Comparison of ENCODE assay signal across 8 mouse cellular contexts in the genomic region with DNA sequence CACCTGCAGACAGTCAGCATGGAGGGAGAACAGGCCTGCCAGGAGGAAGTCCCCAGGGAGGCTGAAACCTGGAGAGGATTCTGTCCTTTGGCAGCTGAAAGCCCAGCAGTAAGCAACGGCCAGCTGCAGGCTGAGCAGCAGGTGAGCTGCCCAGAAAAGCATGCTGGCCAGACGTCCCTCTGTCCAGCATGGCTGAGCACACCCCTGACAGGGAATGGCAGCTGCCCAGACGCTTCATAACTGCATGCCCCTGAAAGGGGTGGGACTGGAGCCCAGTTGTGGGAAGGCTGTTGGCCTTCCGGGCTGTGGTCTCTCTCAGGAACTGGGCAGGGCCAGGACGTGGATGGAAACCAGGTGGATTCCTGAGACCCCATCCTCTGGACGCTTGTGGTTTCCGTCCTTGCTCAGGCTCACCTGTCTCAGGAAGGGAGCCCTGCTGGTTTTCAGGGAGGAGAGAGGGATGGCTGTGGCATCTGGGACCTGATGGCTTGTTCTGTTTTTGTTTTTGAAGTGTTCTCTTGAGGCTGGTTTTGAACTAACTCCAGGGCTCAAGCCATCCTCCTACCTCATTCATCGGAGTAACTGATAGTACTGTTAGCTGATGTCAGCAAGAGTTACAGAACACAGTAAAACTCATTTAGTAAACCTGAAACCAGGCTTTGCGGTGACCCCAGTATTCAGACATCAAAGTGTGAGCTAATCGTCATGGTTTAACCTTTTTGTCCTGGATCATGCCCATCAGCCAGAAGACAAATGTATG. TPM values are rescaled to one million over a fixed set of nuclear protein-coding genes. Genes with fewer than 3 reads are reported as not detected.
DNase-seq lines count a peak whose midpoint lies in the region; ATAC-seq and TF ChIP-seq lines count a peak whose summit lies in the region.

Gene Tas1r1 (minus strand): TSS at position 344 of the 760 bp plus-strand sequence.

- 45% methylated on average over 10 of the region's 10 CpGs for WGBS in kidney, embryonic 15.5 days

- no peaks in the 10 kb centered on the region for H3K9me3 ChIP-seq in kidney, embryonic 15.5 days (replicated peaks)
- no peaks in the 10 kb centered on the region for H3K9me3 ChIP-seq in MEL (replicated peaks; ENCODE audit: insufficient read depth, low read length)

- peaks cover 42% of the 10 kb centered on the region for H3K79me2 ChIP-seq in MEL (ENCODE audit: control insufficient read depth, insufficient read depth, low read length, poor library complexity)

- peaks cover 25% of the 10 kb centered on the region for H3K36me3 ChIP-seq in kidney, embryonic 15.5 days
- H3K36me3 ChIP-seq in MEL (ENCODE audit: control insufficient read depth in 1 of 2, insufficient read depth in 2 of 2, low read length in 2 of 2): peaks cover 4 to 8% of the 10 kb centered on the region in 2 experiments

- no peak for TF ChIP-seq POLR2A in MEL (IDR thresholded peaks at IDR 0.05; ENCODE audit: control insufficient read depth in 1 of 2, insufficient read depth in 1 of 2, low read depth in 1 of 2, low read length in 2 of 2, poor library complexity in 1 of 2)

- TF ChIP-seq CTCF in MEL (IDR thresholded peaks at IDR 0.05 in 2 of 3, conservative IDR thresholded peaks at IDR 0.05 in 1 of 3; ENCODE audit: control insufficient read depth in 1 of 3, insufficient read depth in 1 of 3, low read depth in 2 of 3, low read length in 3 of 3, poor library complexity in 1 of 3, severe bottlenecking in 1 of 3): no peak

- TF ChIP-seq EP300 in MEL (IDR thresholded peaks at IDR 0.05; ENCODE audit: low read depth in 1 of 2, low read length in 2 of 2): no peak

- H3K27me3 ChIP-seq in kidney, embryonic 15.5 days: no peaks in the 10 kb centered on the region
- no peaks in the 10 kb centered on the region for H3K27me3 ChIP-seq in MEL (ENCODE audit: control insufficient read depth in 1 of 2, insufficient read depth in 2 of 2, low read length in 2 of 2)

- no peak for ATAC-seq in kidney, embryonic 15.5 days (replicated peaks; ENCODE audit: low FRiP score)
- peak; percentile 57 for ATAC-seq in granulocyte monocyte progenitor cell, adult 5-6 weeks (replicated peaks; ENCODE audit: poor library complexity, severe bottlenecking)
- ATAC-seq in megakaryocyte progenitor cell, adult 5-6 weeks (replicated peaks; ENCODE audit: poor library complexity): peak; percentile 33

- peak within 1 kb of the TSS; percentile 97 for H3K9ac ChIP-seq in kidney, embryonic 15.5 days
- peak within 1 kb of the TSS; percentile 99 for H3K9ac ChIP-seq in MEL (ENCODE audit: control insufficient read depth, low read depth, low read length, poor library complexity, severe bottlenecking)

- peaks cover 40% of the 10 kb centered on the region for H3K4me1 ChIP-seq in kidney, embryonic 15.5 days
- H3K4me1 ChIP-seq in MEL (ENCODE audit: control insufficient read depth in 1 of 2, insufficient read depth in 2 of 2, low read length in 2 of 2): peaks cover 0 to 10% of the 10 kb centered on the region in 2 experiments; a peak in 2 of 4 replicates

- H3K4me2 ChIP-seq in kidney, embryonic 15.5 days: peak within 1 kb of the TSS; percentile 90

- no peak for TF ChIP-seq RAD21 in MEL (IDR thresholded peaks at IDR 0.05; ENCODE audit: low read depth, low read length)

- peak within 1 kb of the TSS; percentile 100 for H3K4me3 ChIP-seq in kidney, embryonic 15.5 days (replicated peaks)
- H3K4me3 ChIP-seq in MEL (ENCODE audit: control insufficient read depth in 1 of 2, insufficient read depth in 1 of 2, low read depth in 2 of 2, low read length in 2 of 2): peak within 1 kb of the TSS; percentile 86 to 95

- H3K27ac ChIP-seq in kidney, embryonic 15.5 days: peak within 1 kb of the TSS; percentile 51
- peak within 1 kb of the TSS; percentile 62 for H3K27ac ChIP-seq in MEL (ENCODE audit: control insufficient read depth, low read depth, low read length)

- DNase-seq in kidney, adult 18-20 months: no peak
- no peak for DNase-seq in MEL (ENCODE audit: low read depth, low spot score)
- DNase-seq in layer of hippocampus, postnatal 10 days (ENCODE audit: low spot score in 2 of 2): no peak
- DNase-seq in adrenal gland, adult 2 months: no peak
- DNase-seq in layer of hippocampus, postnatal 14 days (ENCODE audit: low spot score in 2 of 2): no peak

TF ChIP-seq in MEL, 35 proteins besides CTCF, POLR2A, EP300 and RAD21:
- TF ChIP-seq MYB (IDR thresholded peaks at IDR 0.05; ENCODE audit: low read depth, low read length): no peak
- TF ChIP-seq MAX (IDR thresholded peaks at IDR 0.05; ENCODE audit: low read length): no peak
- TF ChIP-seq MEF2A (IDR thresholded peaks at IDR 0.05; ENCODE audit: extremely low read depth, insufficient replicate concordance, low read depth, low read length, poor library complexity, severe bottlenecking): no peak
- TF ChIP-seq JUND (IDR thresholded peaks at IDR 0.05; ENCODE audit: low read depth, low read length): no peak
- TF ChIP-seq USF2 (IDR thresholded peaks at IDR 0.05; ENCODE audit: borderline replicate concordance in 1 of 2, insufficient read depth in 1 of 2, low read depth in 1 of 2, low read length in 2 of 2): no peak
- no peak for TF ChIP-seq RCOR1 (IDR thresholded peaks at IDR 0.05; ENCODE audit: low read depth, low read length)
- no peak for TF ChIP-seq MAFK (IDR thresholded peaks at IDR 0.05; ENCODE audit: borderline replicate concordance, low read depth, low read length)
- TF ChIP-seq CHD2 (IDR thresholded peaks at IDR 0.05; ENCODE audit: low read length): no peak
- no peak for TF ChIP-seq SIN3A (IDR thresholded peaks at IDR 0.05; ENCODE audit: low read length)
- TF ChIP-seq GABPA (IDR thresholded peaks at IDR 0.05; ENCODE audit: low read depth, low read length): no peak
- no peak for TF ChIP-seq NELFE (IDR thresholded peaks at IDR 0.05; ENCODE audit: low read depth, low read length)
- TF ChIP-seq ZKSCAN1 (IDR thresholded peaks at IDR 0.05; ENCODE audit: low read depth, low read length): no peak
- no peak for TF ChIP-seq ELF1 (IDR thresholded peaks at IDR 0.05; ENCODE audit: low read depth, low read length)
TF ChIP-seq in MEL: peak in this region for 0.

RNA-seq across cellular contexts. Expression of gene Tas1r1, which starts in this region (rescaled TPM):
- 0.45 and 0.86 TPM in 2 replicates for polyA plus RNA-seq in kidney, embryonic 15.5 days (2015; fragmentation: Nextera tagmentation; extraction: Ambion mirVana)
- 0.12 TPM in 1 of 2 replicates, not detected in the other for total RNA-seq in MEL (2012; rRNA removed)
- under 1 TPM in 1 of 2 experiments, not detected in 1; 0.21 TPM for polyA plus RNA-seq in MEL (2012; ENCODE audit: insufficient read depth in 1 of 2, insufficient read length in 2 of 2, low read depth in 1 of 2, low replicate concordance in 2 of 2, missing spikeins in 1 of 2)
- 1.6 and 3.2 TPM in 2 replicates for total RNA-seq in granulocyte monocyte progenitor cell, adult 5-6 weeks (2014; fragmentation: Nextera tagmentation)
- total RNA-seq in granulocyte monocyte progenitor cell, adult 5-6 weeks (2017): 1.0 and 2.6 TPM in 2 replicates
- total RNA-seq in megakaryocyte progenitor cell, adult 5-6 weeks (2015): 0.71 and 0.91 TPM in 2 replicates
- 1.2 and 3.2 TPM in 2 replicates for total RNA-seq in megakaryocyte progenitor cell, adult 5-6 weeks (2017)
- total RNA-seq in layer of hippocampus, postnatal 10 days (2021): under 1 TPM; 0.37 to 0.45 TPM
- total RNA-seq in adrenal gland, adult 2 months (2021): 1 to 10 TPM in 1 of 2 experiments, not detected in 1; 1.4 TPM
- polyA plus RNA-seq in adrenal gland, adult 2 months (2012; rRNA removed): 0.09 TPM in 1 of 2 replicates, not detected in the other
- under 1 TPM; 0.38 to 0.92 TPM for total RNA-seq in layer of hippocampus, postnatal 14 days (2021)
